ENCODE assay signal across 22 mouse cellular contexts in the genomic region with DNA sequence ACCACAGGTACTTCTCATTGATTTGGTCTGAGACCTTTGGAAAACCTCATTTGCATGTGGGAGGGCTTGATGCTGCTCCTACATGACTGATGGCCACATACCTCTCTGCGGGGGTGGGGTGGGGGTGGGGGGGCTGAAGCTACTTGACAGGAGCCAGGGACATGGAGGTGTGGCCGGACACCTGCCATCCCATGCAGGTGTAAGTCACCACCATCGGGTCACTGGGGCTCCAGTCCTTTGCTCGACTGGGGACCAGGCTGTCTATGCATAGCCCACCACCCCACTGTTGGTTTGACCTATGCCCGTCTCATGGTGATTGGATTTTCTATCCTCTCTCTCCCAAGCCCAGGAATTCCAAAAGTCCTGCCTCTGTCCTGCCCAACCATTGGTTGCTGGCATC. TPM values are rescaled to one million over a fixed set of nuclear protein-coding genes. Genes with fewer than 3 reads are reported as not detected.
DNase-seq lines count a peak whose midpoint lies in the region; ATAC-seq and TF ChIP-seq lines count a peak whose summit lies in the region.
"Had no signal": no experiment of that assay in that cellular context is flagged by ENCODE, and none has a peak within 500 bp of the region (broad histone marks: within the 10 kb centered on the region; RNA-seq: fewer than 3 reads in every experiment).

No protein-coding gene starts in this region.

- H3K9ac ChIP-seq in forebrain, embryonic 11.5 days (ENCODE audit: low read length), result no peak overlapping the region
- no peak overlapping the region for H3K9ac ChIP-seq in forebrain, embryonic 16.5 days (replicated peaks; ENCODE audit: low read depth, low read length)
- no peak overlapping the region for H3K9ac ChIP-seq in hindbrain, embryonic 11.5 days (ENCODE audit: low read depth, low read length)
- no peak overlapping the region for H3K9ac ChIP-seq in hindbrain, embryonic 12.5 days
- no peak overlapping the region for H3K9ac ChIP-seq in intestine, embryonic 14.5 days (ENCODE audit: low read length)
- no peak overlapping the region for H3K9ac ChIP-seq in intestine, postnatal 0 days (ENCODE audit: low read depth, low read length)
- H3K9ac ChIP-seq in midbrain, embryonic 12.5 days (replicated peaks), result no peak overlapping the region
- H3K9ac ChIP-seq: intestine, embryonic 15.5 days had no signal

- DNase-seq in forebrain, embryonic 11.5 days (ENCODE audit: low spot score), result no peak
- no peak for DNase-seq in hindbrain, embryonic 11.5 days (ENCODE audit: low spot score)
- peak; percentile 13 for DNase-seq in intestine, embryonic 14.5 days (ENCODE audit: low spot score)
- DNase-seq in midbrain, embryonic 10.5 days (ENCODE audit: low spot score), result no peak
- DNase-seq: adrenal gland, adult 8-10 months; adrenal gland, postnatal 36 days; B cell, adult 2 months; cerebellum, adult 2 months; cerebellum, postnatal 10 days; gastrocnemius, postnatal 36 days; heart, adult 18-20 months; heart, postnatal 14 days had no signal

- ATAC-seq in forebrain, embryonic 11.5 days (replicated peaks; ENCODE audit: low FRiP score), result 0 out of 2 replicates have a peak, but pooled peaks have one; percentile 33
- no peak for ATAC-seq in forebrain, embryonic 16.5 days
- peak; percentile 52; the same call in 1 of the 2 replicates for ATAC-seq in hindbrain, embryonic 11.5 days (ENCODE audit: low FRiP score)
- ATAC-seq in hindbrain, embryonic 12.5 days (ENCODE audit: low FRiP score), result no peak
- ATAC-seq in intestine, embryonic 14.5 days (replicated peaks; ENCODE audit: low FRiP score, low TSS enrichment, low read depth), result no peak; the same call in 1 of the 2 replicates
- no peak for ATAC-seq in intestine, postnatal 0 days
- ATAC-seq in midbrain, embryonic 12.5 days (ENCODE audit: low FRiP score, low read depth), result 0 out of 2 replicates have a peak, but pooled peaks have one; percentile 34
- ATAC-seq: CD4-positive, CD25-positive, alpha-beta regulatory T cell, adult 4 months; intestine, embryonic 15.5 days had no signal

- WGBS in forebrain, embryonic 11.5 days, result 91% methylated on average over 5 of the region's 5 CpGs
- 90% methylated on average over 5 of the region's 5 CpGs for WGBS in forebrain, embryonic 16.5 days
- 86% methylated on average over 5 of the region's 5 CpGs for WGBS in hindbrain, embryonic 11.5 days
- 91% methylated on average over 5 of the region's 5 CpGs for WGBS in hindbrain, embryonic 12.5 days
- 86% methylated on average over 5 of the region's 5 CpGs for WGBS in intestine, embryonic 14.5 days
- WGBS in intestine, postnatal 0 days, result 85% methylated on average over 5 of the region's 5 CpGs
- 91% methylated on average over 5 of the region's 5 CpGs for WGBS in midbrain, embryonic 12.5 days
- WGBS in midbrain, embryonic 10.5 days, result 87% methylated on average over 5 of the region's 5 CpGs

- no peak overlapping the region for H3K4me3 ChIP-seq in forebrain, embryonic 11.5 days (ENCODE audit: low read depth, low read length)
- no peak overlapping the region for H3K4me3 ChIP-seq in forebrain, embryonic 16.5 days (replicated peaks; ENCODE audit: low read length)
- no peak overlapping the region for H3K4me3 ChIP-seq in hindbrain, embryonic 11.5 days (ENCODE audit: low read depth, low read length)
- no peak overlapping the region for H3K4me3 ChIP-seq in hindbrain, embryonic 12.5 days
- no peak overlapping the region for H3K4me3 ChIP-seq in intestine, embryonic 14.5 days (ENCODE audit: low read depth, low read length)
- H3K4me3 ChIP-seq in intestine, postnatal 0 days (ENCODE audit: low read depth, low read length), result no peak overlapping the region
- no peak overlapping the region for H3K4me3 ChIP-seq in midbrain, embryonic 12.5 days
- H3K4me3 ChIP-seq in midbrain, embryonic 10.5 days, result no peak overlapping the region
- H3K4me3 ChIP-seq: embryonic facial prominence, embryonic 10.5 days; heart, embryonic 10.5 days; intestine, embryonic 15.5 days had no signal

- no peaks in the 10 kb centered on the region for H3K27me3 ChIP-seq in forebrain, embryonic 11.5 days (ENCODE audit: control insufficient read depth, insufficient read depth, low read length)
- no peaks in the 10 kb centered on the region for H3K27me3 ChIP-seq in forebrain, embryonic 16.5 days (replicated peaks; ENCODE audit: control insufficient read depth, insufficient read depth, low read length)
- H3K27me3 ChIP-seq in hindbrain, embryonic 11.5 days (ENCODE audit: control insufficient read depth, insufficient read depth, low read length), result no peaks in the 10 kb centered on the region
- H3K27me3 ChIP-seq in hindbrain, embryonic 12.5 days, result no peaks in the 10 kb centered on the region
- H3K27me3 ChIP-seq in intestine, embryonic 14.5 days (replicated peaks; ENCODE audit: control insufficient read depth, insufficient read depth, low read length), result no peaks in the 10 kb centered on the region
- H3K27me3 ChIP-seq in intestine, postnatal 0 days (replicated peaks; ENCODE audit: control insufficient read depth, insufficient read depth, low read length), result no peaks in the 10 kb centered on the region
- H3K27me3 ChIP-seq in midbrain, embryonic 12.5 days, result no peaks in the 10 kb centered on the region
- H3K27me3 ChIP-seq in midbrain, embryonic 10.5 days (ENCODE audit: low read depth, poor library complexity, severe bottlenecking), result no peaks in the 10 kb centered on the region
- H3K27me3 ChIP-seq: intestine, embryonic 15.5 days had no signal

- TF ChIP-seq CTCF in intestine, postnatal 0 days (IDR thresholded peaks at IDR 0.05; ENCODE audit: low read depth), result no peak

- H3K4me2 ChIP-seq in forebrain, embryonic 11.5 days (ENCODE audit: low read depth, low read length, severe bottlenecking), result no peak overlapping the region
- no peak overlapping the region for H3K4me2 ChIP-seq in forebrain, embryonic 16.5 days (ENCODE audit: low read length)
- H3K4me2 ChIP-seq in hindbrain, embryonic 11.5 days (replicated peaks; ENCODE audit: low read depth, low read length), result no peak overlapping the region
- no peak overlapping the region for H3K4me2 ChIP-seq in hindbrain, embryonic 12.5 days (replicated peaks)
- no peak overlapping the region for H3K4me2 ChIP-seq in intestine, embryonic 14.5 days (ENCODE audit: low read length)
- no peak overlapping the region for H3K4me2 ChIP-seq in intestine, postnatal 0 days (replicated peaks; ENCODE audit: low read depth)
- H3K4me2 ChIP-seq in midbrain, embryonic 12.5 days (replicated peaks), result no peak overlapping the region
- H3K4me2 ChIP-seq: intestine, embryonic 15.5 days had no signal

- peaks cover 13% of the 10 kb centered on the region; the same call in 1 of the 2 replicates for H3K36me3 ChIP-seq in forebrain, embryonic 11.5 days (ENCODE audit: control insufficient read depth, insufficient read depth, low read length)
- H3K36me3 ChIP-seq in forebrain, embryonic 16.5 days (ENCODE audit: control insufficient read depth, insufficient read depth), result peaks cover 21% of the 10 kb centered on the region
- H3K36me3 ChIP-seq in hindbrain, embryonic 11.5 days (ENCODE audit: control insufficient read depth, insufficient read depth, low read length), result peaks cover 3% of the 10 kb centered on the region; the same call in 1 of the 2 replicates
- H3K36me3 ChIP-seq in hindbrain, embryonic 12.5 days, result peaks cover 20% of the 10 kb centered on the region
- peaks cover 18% of the 10 kb centered on the region for H3K36me3 ChIP-seq in intestine, embryonic 14.5 days (ENCODE audit: control insufficient read depth, insufficient read depth, low read length)
- H3K36me3 ChIP-seq in intestine, postnatal 0 days (ENCODE audit: control insufficient read depth, insufficient read depth), result peaks cover 10% of the 10 kb centered on the region
- peaks cover 22% of the 10 kb centered on the region for H3K36me3 ChIP-seq in midbrain, embryonic 12.5 days
- H3K36me3 ChIP-seq in midbrain, embryonic 10.5 days, result peaks cover 29% of the 10 kb centered on the region

- H3K9me3 ChIP-seq in forebrain, embryonic 11.5 days (ENCODE audit: control insufficient read depth, low read length), result no peaks in the 10 kb centered on the region
- no peaks in the 10 kb centered on the region for H3K9me3 ChIP-seq in forebrain, embryonic 16.5 days (ENCODE audit: control insufficient read depth, low read length)
- H3K9me3 ChIP-seq in hindbrain, embryonic 11.5 days (ENCODE audit: control insufficient read depth, low read length), result no peaks in the 10 kb centered on the region
- no peaks in the 10 kb centered on the region for H3K9me3 ChIP-seq in hindbrain, embryonic 12.5 days (replicated peaks)
- H3K9me3 ChIP-seq in intestine, embryonic 14.5 days (ENCODE audit: control insufficient read depth, low read length), result no peaks in the 10 kb centered on the region
- H3K9me3 ChIP-seq in intestine, postnatal 0 days (ENCODE audit: control insufficient read depth), result no peaks in the 10 kb centered on the region
- H3K9me3 ChIP-seq in midbrain, embryonic 12.5 days, result no peaks in the 10 kb centered on the region
- no peaks in the 10 kb centered on the region for H3K9me3 ChIP-seq in midbrain, embryonic 10.5 days (replicated peaks)
- H3K9me3 ChIP-seq: embryonic facial prominence, embryonic 10.5 days; G1E; heart, embryonic 10.5 days; intestine, embryonic 15.5 days had no signal

- H3K4me1 ChIP-seq in forebrain, embryonic 11.5 days (replicated peaks; ENCODE audit: control insufficient read depth, insufficient read depth, low read length), result no peaks in the 10 kb centered on the region
- no peaks in the 10 kb centered on the region for H3K4me1 ChIP-seq in forebrain, embryonic 16.5 days (replicated peaks; ENCODE audit: control insufficient read depth, insufficient read depth, low read length)
- no peaks in the 10 kb centered on the region for H3K4me1 ChIP-seq in hindbrain, embryonic 11.5 days (replicated peaks; ENCODE audit: control insufficient read depth, insufficient read depth, low read length)
- H3K4me1 ChIP-seq in hindbrain, embryonic 12.5 days, result no peaks in the 10 kb centered on the region
- no peaks in the 10 kb centered on the region for H3K4me1 ChIP-seq in intestine, embryonic 14.5 days (replicated peaks; ENCODE audit: control insufficient read depth, insufficient read depth, low read length)
- no peaks in the 10 kb centered on the region for H3K4me1 ChIP-seq in intestine, postnatal 0 days (replicated peaks; ENCODE audit: control insufficient read depth, insufficient read depth, low read length)
- no peaks in the 10 kb centered on the region for H3K4me1 ChIP-seq in midbrain, embryonic 12.5 days
- H3K4me1 ChIP-seq in midbrain, embryonic 10.5 days, result no peaks in the 10 kb centered on the region
- H3K4me1 ChIP-seq: embryonic facial prominence, embryonic 10.5 days; heart, embryonic 10.5 days; intestine, embryonic 15.5 days had no signal

- no peak overlapping the region for H3K27ac ChIP-seq in forebrain, embryonic 11.5 days (ENCODE audit: low read depth, low read length)
- H3K27ac ChIP-seq in forebrain, embryonic 16.5 days (ENCODE audit: low read length), result no peak overlapping the region
- no peak overlapping the region for H3K27ac ChIP-seq in hindbrain, embryonic 11.5 days (ENCODE audit: low read depth, low read length)
- no peak overlapping the region for H3K27ac ChIP-seq in hindbrain, embryonic 12.5 days
- H3K27ac ChIP-seq in intestine, embryonic 14.5 days (ENCODE audit: low read depth), result no peak overlapping the region
- H3K27ac ChIP-seq in intestine, postnatal 0 days (ENCODE audit: low read depth, low read length), result no peak overlapping the region
- H3K27ac ChIP-seq in midbrain, embryonic 12.5 days (replicated peaks), result no peak overlapping the region
- H3K27ac ChIP-seq in midbrain, embryonic 10.5 days (replicated peaks), result no peak overlapping the region
- H3K27ac ChIP-seq: embryonic facial prominence, embryonic 10.5 days; heart, embryonic 10.5 days; intestine, embryonic 15.5 days had no signal

RNA-seq across cellular contexts. Expression of gene Nkx3-2, which starts 17.6 kb away (rescaled TPM):
- not detected in 2 replicates for polyA plus RNA-seq in forebrain, embryonic 11.5 days (2014; fragmentation: Nextera tagmentation; extraction: Ambion mirVana)
- not detected in 2 replicates for polyA plus RNA-seq in forebrain, embryonic 16.5 days (2015; fragmentation: Nextera tagmentation; extraction: Ambion mirVana)
- 0.84 and 1.0 TPM in 2 replicates for polyA plus RNA-seq in hindbrain, embryonic 11.5 days (2014; fragmentation: Nextera tagmentation; extraction: Ambion mirVana)
- polyA plus RNA-seq in hindbrain, embryonic 12.5 days (2016; fragmentation: Nextera tagmentation; extraction: Ambion mirVana), result 2.4 and 5.6 TPM in 2 replicates
- 2.8 and 3.2 TPM in 2 replicates for polyA plus RNA-seq in intestine, embryonic 14.5 days (2014; fragmentation: Nextera tagmentation; extraction: Ambion mirVana)
- polyA plus RNA-seq in intestine, postnatal 0 days (2015; fragmentation: Nextera tagmentation; extraction: Ambion mirVana), result 0.89 and 1.4 TPM in 2 replicates
- 0.31 TPM in 1 of 2 replicates, not detected in the other for polyA plus RNA-seq in midbrain, embryonic 12.5 days (2016; fragmentation: Nextera tagmentation; extraction: Ambion mirVana)
- polyA plus RNA-seq in midbrain, embryonic 10.5 days (2016; fragmentation: Nextera tagmentation; extraction: Ambion mirVana), result 0.17 and 0.40 TPM in 2 replicates
- polyA plus RNA-seq: CD4-positive, CD25-positive, alpha-beta regulatory T cell, adult 4 months; cerebellum, adult 2 months; G1E; heart, embryonic 14.5 days had no signal

Comparison
In these comparisons a context has a peak if more than half of its experiments do, and no peak if none do; other contexts are left out.
1. ATAC-seq: peak in forebrain, embryonic 11.5 days (single experiment), hindbrain, embryonic 11.5 days (single experiment) and midbrain, embryonic 12.5 days (single experiment); none in forebrain, embryonic 16.5 days (single experiment), hindbrain, embryonic 12.5 days (single experiment), intestine, embryonic 14.5 days (single experiment) and intestine, postnatal 0 days (single experiment).